Mouse (Mus musculus) olfactory bulb, adult 2 months (tissue): ENCODE measurements around the gene Tgfb1. TPM values are rescaled to one million over a fixed set of nuclear protein-coding genes. Genes with fewer than 3 reads are reported as not detected.
"Not testable (repeated sequence)": the region's sequence is repeated elsewhere in the genome, so short reads cannot be mapped to it uniquely, and the experiment has no call there.

Experiments used
- H3K27ac ChIP-seq: fragments of 200-500 bp; 2 replicates; pipeline ENCODE4 v1.5.1; 2012; ENCODE audit warnings: low read depth, low read length; ENCODE audit not compliant: insufficient read depth
- H3K4me1 ChIP-seq: fragments of 200-500 bp; 2 replicates; pipeline ENCODE4 v1.6.1; 2012; ENCODE audit warnings: low read length; ENCODE audit not compliant: control insufficient read depth, insufficient read depth
- H3K4me3 ChIP-seq: fragments of 200-500 bp; 2 replicates; pipeline ENCODE4 v1.5.1; 2012; ENCODE audit warnings: mild to moderate bottlenecking, low read depth, low read length, moderate library complexity; ENCODE audit not compliant: insufficient read depth
- CTCF ChIP-seq: fragments of 200-500 bp; IDR thresholded peaks from 2 replicates; pipeline ENCODE4 v1.5.1; 2012; ENCODE audit warnings: low read depth, mild to moderate bottlenecking, low read length, moderate library complexity; ENCODE audit not compliant: insufficient read depth
- POLR2A ChIP-seq: fragments of 200-500 bp; IDR thresholded peaks from 2 replicates; pipeline ENCODE4 v1.6.1; 2012; ENCODE audit warnings: mild to moderate bottlenecking, low read depth, low read length, moderate library complexity; ENCODE audit not compliant: insufficient read depth
- WGBS: fragments of 180-500 bp; shearing (Covaris S2); methylation state at CpG from one replicate; pipeline ENCODE4 v1.1.7; 2018; 5-methylcytosine and 5-hydroxymethylcytosine counted together
- polyA plus RNA-seq: library from polyadenylated mRNA; stranded (reverse); fragments of >200 nt; gene quantifications from 2 replicates; pipeline ENCODE4 v1.2.4, GENCODE M21; 2012; ENCODE audit warnings: low replicate concordance; ENCODE audit not compliant: missing spikeins, insufficient read depth, insufficient read length

Gene Tgfb1
- polyA plus RNA-seq, 1 experiment = not detected

- Histone ChIP-seq H3K4me3 (peak within 1 kb of the TSS; percentile 91), H3K4me1 (peaks cover 7% of the 10 kb centered on the region; the same call in 1 of the 2 replicates)
These were observed 32.1 kb downstream of the Tgfb1 start, which contains the start of gene Ccdc97 for GRCm38 (mm10) chr7:25718788-25719417. TSS of gene Ccdc97 (minus strand) at chr7:25719088.

GRCm38 (mm10) chr7:25719761-25720610 is 33.2 kb downstream of the Tgfb1 start:
- peak; percentile 76 for TF ChIP-seq CTCF
- TF ChIP-seq POLR2A = no peak
- no peak overlapping the region for H3K4me3 ChIP-seq
- no peak overlapping the region for H3K27ac ChIP-seq
- peaks cover 7% of the 10 kb centered on the region; the same call in 1 of the 2 replicates for H3K4me1 ChIP-seq
- WGBS = 56% methylated on average over 10 of the region's 10 CpGs

More at GRCm38 (mm10) chr7:25718788-25719417, 32.1 kb downstream of the Tgfb1 start, which contains the start of gene Ccdc97:
- no peak for TF ChIP-seq CTCF
- TF ChIP-seq POLR2A = peak; percentile 73
- H3K27ac ChIP-seq = peak within 1 kb of the TSS; percentile 68
- WGBS = 4% methylated on average over 32 of the region's 32 CpGs

- H3K27ac ChIP-seq = no peak overlapping the region
- 85% methylated on average over 5 of the region's 5 CpGs for WGBS
- TF ChIP-seq CTCF (no peak), POLR2A (no peak)
- H3K4me1 ChIP-seq = peaks cover 9% of the 10 kb centered on the region; the same call in 1 of the 2 replicates
- no peak overlapping the region for H3K4me3 ChIP-seq
These were observed 34.0 kb downstream of the Tgfb1 start for GRCm38 (mm10) chr7:25720760-25721159.

- not testable (repeated sequence) for H3K27ac ChIP-seq, H3K4me3 ChIP-seq
- H3K4me1 ChIP-seq = peaks cover 15% of the 10 kb centered on the region; the same call in 1 of the 2 replicates
These were observed 35.0 kb downstream of the Tgfb1 start for GRCm38 (mm10) chr7:25721776-25722175.

GRCm38 (mm10) chr7:25725886-25726285 is 39.1 kb downstream of the Tgfb1 start:
- no peak overlapping the region for H3K4me3 ChIP-seq
- peaks cover 8% of the 10 kb centered on the region; the same call in 1 of the 2 replicates for H3K4me1 ChIP-seq
- TF ChIP-seq POLR2A (no peak), CTCF (no peak)
- WGBS = 41% methylated on average over 19 of the region's 19 CpGs
- H3K27ac ChIP-seq = no peak overlapping the region

- H3K27ac ChIP-seq = no peak overlapping the region
- WGBS = 87% methylated on average over 5 of the region's 5 CpGs
- no peak overlapping the region for H3K4me3 ChIP-seq
- no peak for TF ChIP-seq CTCF
- TF ChIP-seq POLR2A = no peak
- peaks cover 8% of the 10 kb centered on the region; the same call in 1 of the 2 replicates for H3K4me1 ChIP-seq
These were observed 41.0 kb downstream of the Tgfb1 start for GRCm38 (mm10) chr7:25727800-25728199.

- Histone ChIP-seq H3K4me3 (no peak overlapping the region), H3K27ac (no peak overlapping the region), H3K4me1 (peaks cover 8% of the 10 kb centered on the region; the same call in 1 of the 2 replicates)
- 39% methylated on average over 2 of the region's 2 CpGs for WGBS
- TF ChIP-seq CTCF (no peak), POLR2A (no peak)
These were observed 42.6 kb downstream of the Tgfb1 start for GRCm38 (mm10) chr7:25729396-25729795.

- WGBS = 74% methylated on average over 2 of the region's 2 CpGs
- H3K4me1 ChIP-seq = peaks cover 8% of the 10 kb centered on the region; the same call in 1 of the 2 replicates
- H3K27ac ChIP-seq = no peak overlapping the region
- H3K4me3 ChIP-seq = no peak overlapping the region
- no peak for TF ChIP-seq POLR2A
- TF ChIP-seq CTCF = no peak
These were observed 43.1 kb downstream of the Tgfb1 start for GRCm38 (mm10) chr7:25729862-25730261.
